Mouse (Mus musculus): ENCODE measurements around the gene Olfr155.

Olfr155 gene

DNA sequence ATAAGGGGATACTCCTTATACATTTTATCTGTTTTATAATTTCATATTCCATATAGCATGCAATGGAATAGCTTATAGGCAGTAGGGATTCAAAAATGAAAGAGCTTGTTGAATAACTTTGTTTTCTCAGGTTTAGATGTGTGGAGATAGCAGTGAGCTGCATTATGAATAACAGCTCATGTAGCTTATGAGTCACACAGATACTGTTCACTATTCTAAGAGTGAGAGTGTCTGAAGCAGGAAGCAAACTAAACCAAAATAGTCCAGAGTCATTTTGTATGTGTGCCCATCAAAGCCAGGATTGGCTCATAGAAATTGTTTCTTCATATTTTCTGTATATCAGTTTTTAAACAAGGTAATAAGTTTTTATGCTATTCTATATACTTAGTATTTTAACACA, 45.8 kb downstream of the Olfr155 start:
- no peak for DNase-seq (ENCODE audit: low read depth)

DNA sequence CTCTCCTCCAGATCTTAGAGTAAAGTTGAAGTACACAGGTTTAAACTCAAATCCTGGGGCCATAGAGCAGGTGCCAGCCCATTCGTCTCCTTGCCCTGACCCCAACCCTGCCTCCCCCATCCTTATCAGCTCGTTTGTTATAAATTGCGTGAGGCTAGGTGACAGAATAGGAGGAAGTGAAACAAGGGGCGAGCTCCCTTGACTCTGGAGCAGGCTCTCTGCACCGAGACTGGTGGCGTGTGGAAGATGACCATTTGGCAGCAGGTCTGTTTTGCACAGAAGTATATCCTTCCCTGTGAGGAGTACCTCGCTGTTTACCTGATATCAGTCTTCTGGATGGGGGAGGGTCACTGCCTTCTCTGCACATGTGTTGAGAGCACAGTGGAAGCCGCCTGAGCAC, 47.8 kb downstream of the Olfr155 start:
- no peak for DNase-seq (ENCODE audit: low read depth)

DNA sequence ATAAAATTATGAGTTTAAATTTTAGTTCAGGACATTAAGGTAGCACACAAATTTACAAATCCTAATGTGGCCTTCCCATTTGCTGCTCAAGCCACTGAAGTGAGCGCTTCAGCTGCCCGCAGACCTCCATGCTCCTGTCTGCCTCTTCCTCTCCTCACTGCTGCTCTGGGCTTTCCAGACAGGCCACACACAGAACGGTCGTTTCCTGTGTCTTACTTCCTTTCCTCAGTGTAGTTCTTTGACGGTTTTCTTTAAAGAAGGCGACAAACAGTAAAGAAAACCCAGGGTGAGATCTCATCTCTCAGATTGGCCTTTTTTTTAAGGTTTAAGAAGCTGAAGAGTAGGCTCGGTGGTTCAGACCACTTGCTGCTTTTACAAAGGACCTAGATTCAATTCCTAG, 52.3 kb downstream of the Olfr155 start:
- no peak for DNase-seq (ENCODE audit: low read depth)

DNA sequence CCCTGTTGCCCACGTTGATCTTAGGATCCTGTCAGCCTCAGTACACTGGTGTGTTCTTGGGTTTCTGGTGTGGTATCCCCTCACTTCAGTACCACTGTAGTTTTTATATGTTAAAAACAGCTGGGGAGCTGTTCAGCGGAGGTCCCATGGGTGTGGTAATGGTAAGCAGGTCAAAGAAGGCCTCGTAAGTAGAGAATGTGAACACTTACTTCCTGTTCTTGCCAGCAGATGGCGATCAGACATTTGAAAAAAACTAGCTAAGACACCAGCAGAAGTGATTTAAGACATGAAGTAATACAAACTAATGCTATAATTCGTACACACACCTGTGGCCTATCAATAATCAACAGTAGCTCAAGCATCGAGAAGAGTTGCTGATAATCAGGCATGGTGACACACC, 55.1 kb downstream of the Olfr155 start:
- DNase-seq (ENCODE audit: low read depth): no peak

All from fibroblast of lung, adult 2 months (primary cell).